In genomic region chr7:132640946-132641345, GRCm38 (mm10) we compare ENCODE assay signal across 10 mouse cellular contexts. TPM values are rescaled to one million over a fixed set of nuclear protein-coding genes. Genes with fewer than 3 reads are reported as not detected.
DNase-seq lines count a peak whose midpoint lies in the region.
"Had no signal": no experiment of that assay in that cellular context is flagged by ENCODE, and none has a peak within 500 bp of the region (broad histone marks: within the 10 kb centered on the region; RNA-seq: fewer than 3 reads in every experiment).

No protein-coding gene starts in this region.

- H3K27me3 ChIP-seq in embryonic facial prominence, embryonic 10.5 days (replicated peaks; ENCODE audit: low read depth, poor library complexity, severe bottlenecking), result peaks cover 78% of the 10 kb centered on the region
- H3K27me3 ChIP-seq: neural tube, embryonic 12.5 days had no signal

- peak; percentile 42 to 47 for DNase-seq in left cerebral cortex, postnatal 14 days (ENCODE audit: low spot score in 2 of 2)
- no peak for DNase-seq in left cerebral cortex, adult 11 months (ENCODE audit: low spot score)
- peak; percentile 29 for DNase-seq in brain, adult 2 months (ENCODE audit: low read depth, low spot score)
- DNase-seq in embryonic facial prominence, embryonic 10.5 days (ENCODE audit: low spot score), result peak; percentile 26
- DNase-seq in kidney, postnatal 14 days, result peak; percentile 74
- DNase-seq in spleen, adult 12 weeks (ENCODE audit: low spot score), result no peak
- no peak for DNase-seq in heart, postnatal 36 days
- DNase-seq: thymus, postnatal 14 days had no signal

- intact Hi-C loops in left cerebral cortex, postnatal 14 days (cut with DNase I), result no loop called here
- intact Hi-C loops in heart, postnatal 36 days (cut with DNase I), result no loop called here

- no peak overlapping the region for H3K27ac ChIP-seq in embryonic facial prominence, embryonic 10.5 days (replicated peaks)
- H3K27ac ChIP-seq: neural tube, embryonic 12.5 days had no signal

- no peak overlapping the region for H3K4me3 ChIP-seq in embryonic facial prominence, embryonic 10.5 days
- H3K4me3 ChIP-seq: neural tube, embryonic 12.5 days had no signal

- H3K9me3 ChIP-seq in embryonic facial prominence, embryonic 10.5 days, result no peaks in the 10 kb centered on the region
- H3K9me3 ChIP-seq: neural tube, embryonic 12.5 days had no signal

- 27% methylated on average over 9 of the region's 9 CpGs for WGBS in embryonic facial prominence, embryonic 10.5 days

- H3K36me3 ChIP-seq in embryonic facial prominence, embryonic 10.5 days (replicated peaks), result no peaks in the 10 kb centered on the region
- H3K36me3 ChIP-seq: neural tube, embryonic 12.5 days had no signal

- H3K4me1 ChIP-seq in embryonic facial prominence, embryonic 10.5 days, result peaks cover 36% of the 10 kb centered on the region

RNA-seq across cellular contexts. Expression of gene Lhpp, which starts 30.5 kb away (rescaled TPM):
- total RNA-seq in left cerebral cortex, postnatal 14 days (2021), result 10 to 100 TPM; 20.5 to 21.8 TPM
- polyA plus RNA-seq in embryonic facial prominence, embryonic 10.5 days (2016; fragmentation: Nextera tagmentation; extraction: Ambion mirVana), result 15.5 TPM in 2 replicates
- total RNA-seq in heart, postnatal 36 days (2021), result 10 to 100 TPM; 14.2 to 15.0 TPM

RNA-seq across cellular contexts. Expression of gene Nkx1-2, which starts 41.5 kb away (rescaled TPM):
- not detected for total RNA-seq in left cerebral cortex, postnatal 14 days (2021)
- 0.15 and 0.19 TPM in 2 replicates for polyA plus RNA-seq in embryonic facial prominence, embryonic 10.5 days (2016; fragmentation: Nextera tagmentation; extraction: Ambion mirVana)
- total RNA-seq in heart, postnatal 36 days (2021), result not detected
- polyA plus RNA-seq: liver, embryonic 11.5 days had no signal

Comparison
In these comparisons a context has a peak if more than half of its experiments do, and no peak if none do; other contexts are left out.
1. DNase-seq: peak in left cerebral cortex, postnatal 14 days (2 of 2), brain, adult 2 months (single experiment), embryonic facial prominence, embryonic 10.5 days (single experiment) and kidney, postnatal 14 days (single experiment); none in left cerebral cortex, adult 11 months (single experiment), spleen, adult 12 weeks (single experiment) and heart, postnatal 36 days (0 of 2).